Mouse (Mus musculus) stomach, embryonic 14.5 days (tissue): Measurements from ENCODE around the gene Rab3ip. TPM values are rescaled to one million over a fixed set of nuclear protein-coding genes. Genes with fewer than 3 reads are reported as not detected.

ENCODE experiments used
- ATAC-seq: fragments of 200-750 bp; cut with Nextera tagmentation; 2 replicates; pipeline ENCODE4 v1.8.0; 2017; ENCODE audit warnings: low read depth, moderate TSS enrichment; ENCODE audit not compliant: insufficient number of reproducible peaks, insufficient read depth, low FRiP score
- H3K27ac ChIP-seq: fragments of 300-500 bp; sonication (generic); 2 replicates; pipeline ENCODE4 v1.5.1; 2014; ENCODE audit warnings: mild to moderate bottlenecking, low read length, moderate library complexity, mixed read lengths
- H3K27me3 ChIP-seq: fragments of 300-500 bp; sonication (generic); 2 replicates; pipeline ENCODE4 v1.6.1; 2014; ENCODE audit warnings: low read length, control low read depth, mixed read lengths; ENCODE audit not compliant: control insufficient read depth, insufficient read depth
- H3K36me3 ChIP-seq: fragments of 300-500 bp; sonication (generic); 2 replicates; pipeline ENCODE4 v1.6.1; 2014; ENCODE audit warnings: mild to moderate bottlenecking, control low read depth, low read length, moderate library complexity, mixed read lengths; ENCODE audit not compliant: control insufficient read depth, insufficient read depth
- H3K4me1 ChIP-seq: fragments of 300-500 bp; sonication (generic); 2 replicates; pipeline ENCODE4 v1.6.1; 2014; ENCODE audit warnings: low read length, control low read depth, mixed read lengths; ENCODE audit not compliant: control insufficient read depth, insufficient read depth
- H3K4me2 ChIP-seq: fragments of 300-500 bp; sonication (generic); replicated peaks from 2 replicates; pipeline ENCODE4 v1.6.1; 2014; ENCODE audit warnings: low read depth, low read length, control low read depth
- H3K4me3 ChIP-seq: fragments of 300-500 bp; sonication (generic); 2 replicates; pipeline ENCODE4 v1.5.1; 2014; ENCODE audit warnings: low read depth, low read length, control low read depth
- H3K9ac ChIP-seq: fragments of 300-500 bp; sonication (generic); replicated peaks from 2 replicates; pipeline ENCODE4 v1.6.1; 2014; ENCODE audit warnings: low read depth, mild to moderate bottlenecking, control low read depth, low read length, moderate library complexity, mixed read lengths
- H3K9me3 ChIP-seq: fragments of 300-500 bp; sonication (generic); 2 replicates; pipeline ENCODE4 v1.6.1; 2016; ENCODE audit warnings: low read depth, low read length, control low read depth; ENCODE audit not compliant: control insufficient read depth
- WGBS: fragments of 180-500 bp; shearing (Covaris S2); extraction: QIAGEN DNeasy Blood & Tissue Kit; methylation state at CpG from one replicate; pipeline ENCODE4 v1.1.7; 2014; 5-methylcytosine and 5-hydroxymethylcytosine counted together
- polyA plus RNA-seq: library from polyadenylated mRNA; unstranded; fragments of >200 nt; fragmentation: Nextera tagmentation; extraction: Ambion mirVana; gene quantifications from 2 replicates; pipeline ENCODE4 v1.2.1, GENCODE M21; 2014

The Rab3ip gene
- polyA plus RNA-seq, 1 experiment from 2014 or later: 22.2 TPM

DNA sequence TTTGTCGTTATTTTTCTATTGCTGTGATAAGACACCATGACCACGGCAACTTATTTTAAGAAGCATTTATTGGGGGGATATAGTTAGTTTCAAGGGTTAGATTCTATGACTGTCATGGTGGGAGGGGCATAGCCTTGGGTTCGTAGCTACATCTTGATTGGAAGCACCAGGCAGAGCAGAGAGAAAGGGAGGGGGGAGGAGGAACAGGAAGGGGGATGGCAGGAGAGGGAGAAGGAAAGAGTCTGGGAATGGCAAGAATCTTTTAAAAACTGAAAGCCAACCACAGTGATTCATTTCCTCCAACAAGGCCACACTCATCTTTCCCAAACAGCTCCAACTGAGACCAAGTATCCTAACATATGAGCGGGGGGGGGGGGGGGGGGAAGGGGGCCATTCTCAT lies 32.0 kb upstream of the Rab3ip start:
- no peak for ATAC-seq
- Histone ChIP-seq H3K4me3 (no peak overlapping the region), H3K9ac (no peak overlapping the region), H3K27me3 (no peaks in the 10 kb centered on the region), H3K4me1 (0 out of 2 replicates have a peak, but pooled peaks cover 10% of the 10 kb centered on the region), H3K27ac (no peak overlapping the region), H3K9me3 (no peaks in the 10 kb centered on the region), H3K36me3 (no peaks in the 10 kb centered on the region), H3K4me2 (no peak overlapping the region)
- WGBS: 60% methylated on average over 4 of the region's 4 CpGs

DNA sequence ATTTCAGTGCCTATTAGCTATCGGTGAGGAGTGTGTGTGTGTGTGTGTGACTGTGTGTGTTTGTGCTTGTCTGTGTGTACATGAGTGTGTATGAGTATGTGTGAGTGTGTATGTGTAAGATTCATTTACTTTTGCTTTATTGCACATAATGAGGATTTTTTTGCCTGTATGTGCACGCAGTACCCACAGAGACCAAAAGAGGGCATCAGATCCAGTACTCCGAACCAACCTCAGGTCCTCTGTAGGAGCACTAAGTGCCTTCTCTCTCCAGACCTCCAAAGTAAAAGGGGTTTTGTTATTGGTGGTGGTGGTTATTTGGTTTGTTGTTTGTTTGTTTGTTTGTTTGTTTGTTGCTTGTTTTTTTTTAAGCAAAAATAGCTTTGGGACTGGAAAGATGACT lies 30.3 kb upstream of the Rab3ip start:
- Histone ChIP-seq H3K9ac (no peak overlapping the region), H3K9me3 (no peaks in the 10 kb centered on the region), H3K27me3 (no peaks in the 10 kb centered on the region), H3K27ac (no peak overlapping the region), H3K4me3 (no peak overlapping the region), H3K36me3 (no peaks in the 10 kb centered on the region), H3K4me2 (no peak overlapping the region), H3K4me1 (no peaks in the 10 kb centered on the region)
- ATAC-seq: no peak
- 73% methylated on average over 3 of the region's 3 CpGs for WGBS

DNA sequence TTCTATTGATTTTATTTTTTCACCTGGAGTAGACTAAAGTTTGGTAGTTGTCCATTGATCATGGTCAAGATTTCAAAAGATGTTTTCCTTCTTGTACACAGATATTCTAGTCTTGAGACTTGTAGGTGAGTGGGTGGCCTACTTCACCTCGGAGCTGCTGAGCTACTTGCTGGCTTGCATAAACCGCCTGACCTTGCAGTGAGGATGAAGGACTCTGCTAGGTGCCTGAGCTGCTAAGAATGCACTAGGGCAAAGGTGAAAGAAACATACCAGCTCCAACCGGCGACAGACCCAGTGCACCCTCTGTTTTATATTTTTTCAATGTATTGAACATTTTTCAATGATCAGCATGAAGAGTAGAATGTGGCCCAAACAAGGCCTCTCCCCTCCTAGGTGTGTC lies 29.7 kb upstream of the Rab3ip start:
- H3K4me2 ChIP-seq: no peak overlapping the region
- H3K36me3 ChIP-seq: no peaks in the 10 kb centered on the region
- WGBS: 52% methylated on average over 4 of the region's 4 CpGs
- H3K9me3 ChIP-seq: no peaks in the 10 kb centered on the region
- no peak for ATAC-seq
- H3K4me3 ChIP-seq: no peak overlapping the region
- H3K4me1 ChIP-seq: no peaks in the 10 kb centered on the region
- H3K27me3 ChIP-seq: no peaks in the 10 kb centered on the region
- no peak overlapping the region for H3K9ac ChIP-seq
- no peak overlapping the region for H3K27ac ChIP-seq

DNA sequence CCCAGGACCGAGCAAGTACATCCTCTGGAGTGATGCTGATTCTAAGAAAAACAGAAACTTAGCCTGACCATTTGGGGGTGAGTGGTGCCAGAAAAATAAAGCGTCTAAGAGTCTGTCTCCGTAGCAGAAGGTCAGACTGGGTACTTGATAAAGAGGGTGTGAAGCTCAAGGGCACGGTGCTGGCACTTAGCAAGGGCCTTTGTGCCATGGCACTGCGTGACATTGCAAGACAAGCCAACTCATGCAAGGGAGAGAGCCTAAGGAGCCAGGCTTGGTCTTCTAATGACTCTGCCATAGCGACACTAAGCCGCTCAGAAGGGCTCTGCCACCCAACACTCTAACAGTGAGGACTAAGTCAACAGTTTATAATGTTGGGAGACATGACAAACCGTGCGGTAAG lies 28.3 kb upstream of the Rab3ip start:
- no peaks in the 10 kb centered on the region for H3K36me3 ChIP-seq
- no peak overlapping the region for H3K4me2 ChIP-seq
- WGBS: 91% methylated on average over 9 of the region's 9 CpGs
- no peak for ATAC-seq
- H3K9me3 ChIP-seq: no peaks in the 10 kb centered on the region
- no peaks in the 10 kb centered on the region for H3K27me3 ChIP-seq
- H3K27ac ChIP-seq: no peak overlapping the region
- no peak overlapping the region for H3K4me3 ChIP-seq
- no peak overlapping the region for H3K9ac ChIP-seq
- H3K4me1 ChIP-seq: no peaks in the 10 kb centered on the region

DNA sequence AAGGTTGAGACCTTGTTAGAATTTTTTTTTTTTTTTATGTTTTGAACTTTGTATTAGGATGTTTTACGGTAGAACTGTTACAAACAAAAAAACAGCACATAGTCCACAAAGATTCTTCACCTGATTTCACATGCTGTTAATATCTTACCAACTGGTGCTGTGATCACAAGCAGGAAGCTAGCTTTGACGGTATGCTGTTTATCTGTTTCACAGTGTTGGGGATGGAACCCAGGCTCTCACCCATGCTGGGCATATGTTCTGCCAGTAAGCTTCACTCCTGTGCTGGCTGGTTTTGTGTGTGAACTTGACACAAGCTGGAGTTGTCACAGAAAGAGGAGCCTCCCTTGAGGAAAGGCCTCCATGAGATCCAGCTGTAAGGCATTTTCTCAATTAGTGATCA lies 27.3 kb upstream of the Rab3ip start:
- H3K27ac ChIP-seq: no peak overlapping the region
- no peak for ATAC-seq
- H3K9me3 ChIP-seq: no peaks in the 10 kb centered on the region
- WGBS: 79% methylated on average over 2 of the region's 2 CpGs
- H3K4me3 ChIP-seq: no peak overlapping the region
- H3K36me3 ChIP-seq: no peaks in the 10 kb centered on the region
- H3K27me3 ChIP-seq: no peaks in the 10 kb centered on the region
- no peak overlapping the region for H3K9ac ChIP-seq
- no peak overlapping the region for H3K4me2 ChIP-seq
- H3K4me1 ChIP-seq: no peaks in the 10 kb centered on the region

DNA sequence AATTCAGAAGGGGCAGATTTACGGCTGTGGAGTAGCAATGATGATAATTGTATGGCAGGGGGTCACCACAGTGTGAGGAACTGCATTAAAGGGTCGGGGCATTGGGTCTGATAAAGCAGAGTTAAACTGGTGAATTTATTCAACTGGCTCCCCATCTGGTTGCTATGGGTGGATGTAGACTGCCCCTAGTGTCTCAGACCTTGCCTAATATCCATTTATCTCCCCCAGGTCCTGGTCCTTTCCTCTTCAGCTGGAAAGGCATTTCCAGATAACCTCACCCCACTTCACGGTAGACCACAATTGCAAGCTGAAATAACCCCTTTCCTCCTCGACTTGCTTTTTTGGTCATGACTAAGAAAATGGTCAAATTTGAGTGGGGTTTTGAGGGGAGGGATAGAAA lies 26.9 kb upstream of the Rab3ip start:
- ATAC-seq: no peak
- 37% methylated on average over 4 of the region's 4 CpGs for WGBS
- H3K27me3 ChIP-seq: no peaks in the 10 kb centered on the region
- no peak overlapping the region for H3K9ac ChIP-seq
- no peaks in the 10 kb centered on the region for H3K9me3 ChIP-seq
- no peaks in the 10 kb centered on the region for H3K4me1 ChIP-seq
- no peak overlapping the region for H3K27ac ChIP-seq
- no peak overlapping the region for H3K4me2 ChIP-seq
- H3K4me3 ChIP-seq: no peak overlapping the region
- H3K36me3 ChIP-seq: no peaks in the 10 kb centered on the region

DNA sequence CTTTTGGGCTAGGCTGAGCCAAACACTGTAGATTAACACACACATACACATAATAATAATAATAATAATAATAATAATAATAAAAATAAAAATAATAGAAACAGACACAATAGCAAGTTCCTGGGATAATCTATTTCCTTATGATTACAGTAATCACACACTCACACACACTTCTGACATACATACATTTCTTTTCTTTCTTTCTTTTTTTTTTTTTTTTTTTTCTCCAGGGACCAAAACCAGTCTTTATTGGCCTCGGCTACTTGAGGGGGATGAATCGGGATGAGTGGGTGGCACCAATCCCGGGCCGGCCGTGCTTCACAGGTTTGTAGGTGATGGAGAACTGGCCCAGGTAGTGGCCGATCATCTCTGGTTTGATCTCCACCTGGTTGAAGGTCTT lies 21.9 kb upstream of the Rab3ip start, which contains the start of gene Gm10271:
Gm10271 (minus strand) TSS at position 101 of the 400 bp plus-strand sequence.
- Histone ChIP-seq H3K4me1 (no peaks in the 10 kb centered on the region), H3K4me2 (no peak within 1 kb of the TSS), H3K4me3 (no peak within 1 kb of the TSS), H3K27me3 (no peaks in the 10 kb centered on the region), H3K27ac (no peak within 1 kb of the TSS), H3K9me3 (no peaks in the 10 kb centered on the region), H3K36me3 (no peaks in the 10 kb centered on the region), H3K9ac (no peak within 1 kb of the TSS)
- ATAC-seq: no peak
- 96% methylated on average over 6 of the region's 6 CpGs for WGBS

DNA sequence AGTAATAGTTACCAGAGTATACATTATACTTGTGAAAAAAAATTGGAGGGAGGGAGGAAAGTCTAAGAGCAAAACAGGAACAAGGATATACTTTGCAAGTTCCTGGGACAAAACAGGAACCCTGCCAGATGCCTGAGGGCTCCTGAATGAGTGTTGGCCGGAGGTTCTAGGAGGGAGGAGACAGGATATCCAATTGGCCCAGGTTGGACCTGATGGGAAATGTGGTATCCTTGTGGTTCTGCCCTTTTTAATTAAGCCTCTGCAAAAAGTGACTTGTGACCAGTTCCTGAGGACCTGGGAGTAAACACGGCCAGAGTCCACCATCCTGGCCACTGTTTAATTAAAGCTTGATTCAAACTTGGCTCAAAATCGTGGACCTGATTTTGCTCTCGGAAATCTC lies 18.2 kb upstream of the Rab3ip start:
- no peak overlapping the region for H3K27ac ChIP-seq
- no peaks in the 10 kb centered on the region for H3K9me3 ChIP-seq
- H3K36me3 ChIP-seq: no peaks in the 10 kb centered on the region
- no peaks in the 10 kb centered on the region for H3K27me3 ChIP-seq
- no peak overlapping the region for H3K9ac ChIP-seq
- no peaks in the 10 kb centered on the region for H3K4me1 ChIP-seq
- no peak overlapping the region for H3K4me2 ChIP-seq
- WGBS: 79% methylated on average over 4 of the region's 4 CpGs
- no peak overlapping the region for H3K4me3 ChIP-seq
- ATAC-seq: no peak

DNA sequence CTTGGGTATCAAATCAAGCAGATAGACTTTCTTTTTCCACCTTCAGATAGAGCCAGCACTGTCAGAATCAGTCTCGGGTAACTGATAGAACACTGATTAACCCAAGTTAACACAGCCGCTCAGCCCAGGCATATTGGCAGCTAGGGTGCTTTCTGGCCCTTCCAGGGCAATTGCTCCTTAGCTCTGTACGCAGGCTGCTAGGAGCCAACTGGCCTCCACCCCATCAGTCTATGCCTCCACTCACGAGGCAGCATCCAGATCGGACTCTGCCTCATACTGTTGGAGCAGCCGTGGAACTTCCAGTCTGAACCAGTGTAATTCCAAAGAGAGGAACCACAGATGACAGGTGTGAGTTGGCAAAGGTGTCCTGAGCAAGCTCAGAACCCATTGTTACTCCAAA lies 15.5 kb upstream of the Rab3ip start:
- Histone ChIP-seq H3K9ac (no peak overlapping the region), H3K4me1 (no peaks in the 10 kb centered on the region), H3K27me3 (no peaks in the 10 kb centered on the region), H3K36me3 (no peaks in the 10 kb centered on the region), H3K4me3 (no peak overlapping the region), H3K4me2 (no peak overlapping the region), H3K9me3 (no peaks in the 10 kb centered on the region), H3K27ac (no peak overlapping the region)
- WGBS: 78% methylated on average over 6 of the region's 6 CpGs
- ATAC-seq: no peak
